Mouse (Mus musculus) liver, embryonic 14.5 days (tissue): Measurements from ENCODE around the gene Mdm2.

Experiments
- CTCF ChIP-seq: IDR thresholded peaks from 2 replicates; pipeline ENCODE4 v1.5.1; 2016; ENCODE audit warnings: antibody characterized with exemption, low read depth, control low read depth
- EP300 ChIP-seq: IDR thresholded peaks from 2 replicates; pipeline ENCODE4 v1.6.1; 2016; ENCODE audit warnings: antibody characterized with exemption, low read depth

GRCm38 (mm10) chr10:117703506-117703905 lies 7.1 kb downstream of the Mdm2 start:
- TF ChIP-seq CTCF = no peak
- no peak for TF ChIP-seq EP300
